Mouse (Mus musculus) bone marrow macrophage, adult 2 months (primary cell): ENCODE results near the gene Arhgap44.

Experiments used
- CTCF ChIP-seq: IDR thresholded peaks from 2 replicates; pipeline ENCODE4 v1.5.1; 2012; ENCODE audit warnings: low read depth, mild to moderate bottlenecking, low read length, moderate library complexity
- POLR2A ChIP-seq: IDR thresholded peaks from 2 replicates; pipeline ENCODE4 v1.6.1; 2012; ENCODE audit warnings: mild to moderate bottlenecking, low read depth, low read length, borderline replicate concordance

GRCm38 (mm10) chr11:65006047-65006446 lies 156.7 kb downstream of the Arhgap44 start:
- TF ChIP-seq CTCF (no peak), POLR2A (no peak)
